Mouse (Mus musculus) lung, embryonic 16.5 days (tissue): Measurements from ENCODE around the gene Bicral. TPM values are rescaled to one million over a fixed set of nuclear protein-coding genes. Genes with fewer than 3 reads are reported as not detected.

Experiments
- ATAC-seq: fragments of 200-750 bp; cut with Nextera tagmentation; 2 replicates; pipeline ENCODE4 v1.8.0; 2017; ENCODE audit warnings: low read depth, mild to moderate bottlenecking, moderate library complexity
- H3K27ac ChIP-seq: fragments of 300-500 bp; sonication (generic); 2 replicates; pipeline ENCODE4 v1.5.1; 2014; ENCODE audit warnings: mild to moderate bottlenecking, control low read depth, low read length
- H3K27me3 ChIP-seq: fragments of 300-500 bp; sonication (generic); 2 replicates; pipeline ENCODE4 v1.6.1; 2014; ENCODE audit warnings: low read depth, low read length, mixed read lengths; ENCODE audit not compliant: control insufficient read depth, insufficient read depth
- H3K36me3 ChIP-seq: fragments of 300-500 bp; sonication (generic); 2 replicates; pipeline ENCODE4 v1.6.1; 2014; ENCODE audit warnings: low read length; ENCODE audit not compliant: control insufficient read depth, insufficient read depth
- H3K4me1 ChIP-seq: fragments of 300-500 bp; sonication (generic); replicated peaks from 2 replicates; pipeline ENCODE4 v1.6.1; 2014; ENCODE audit warnings: low read length, mixed read lengths; ENCODE audit not compliant: control insufficient read depth, insufficient read depth
- H3K4me2 ChIP-seq: fragments of 300-500 bp; sonication (generic); 2 replicates; pipeline ENCODE4 v1.6.1; 2014; ENCODE audit warnings: low read depth, low read length, control low read depth
- H3K4me3 ChIP-seq: fragments of 300-500 bp; sonication (generic); 2 replicates; pipeline ENCODE4 v1.5.1; 2014; ENCODE audit warnings: mild to moderate bottlenecking, low read length, control low read depth
- H3K9ac ChIP-seq: fragments of 300-500 bp; sonication (generic); 2 replicates; pipeline ENCODE4 v1.6.1; 2014; ENCODE audit warnings: low read length, control low read depth
- H3K9me3 ChIP-seq: fragments of 300-500 bp; sonication (generic); 2 replicates; pipeline ENCODE4 v1.6.1; 2016; ENCODE audit warnings: low read length; ENCODE audit not compliant: control insufficient read depth
- WGBS: fragments of 180-500 bp; shearing (Covaris S2); extraction: QIAGEN DNeasy Blood & Tissue Kit; methylation state at CpG from one replicate; pipeline ENCODE4 v1.1.7; 2014; 5-methylcytosine and 5-hydroxymethylcytosine counted together
- polyA plus RNA-seq: library from polyadenylated mRNA; unstranded; fragments of >200 nt; fragmentation: Nextera tagmentation; extraction: Ambion mirVana; gene quantifications from 2 replicates; pipeline ENCODE4 v1.2.1, GENCODE M21; 2015

Gene Bicral
- polyA plus RNA-seq, 1 experiment from 2014 or later = 4.4 TPM

DNA sequence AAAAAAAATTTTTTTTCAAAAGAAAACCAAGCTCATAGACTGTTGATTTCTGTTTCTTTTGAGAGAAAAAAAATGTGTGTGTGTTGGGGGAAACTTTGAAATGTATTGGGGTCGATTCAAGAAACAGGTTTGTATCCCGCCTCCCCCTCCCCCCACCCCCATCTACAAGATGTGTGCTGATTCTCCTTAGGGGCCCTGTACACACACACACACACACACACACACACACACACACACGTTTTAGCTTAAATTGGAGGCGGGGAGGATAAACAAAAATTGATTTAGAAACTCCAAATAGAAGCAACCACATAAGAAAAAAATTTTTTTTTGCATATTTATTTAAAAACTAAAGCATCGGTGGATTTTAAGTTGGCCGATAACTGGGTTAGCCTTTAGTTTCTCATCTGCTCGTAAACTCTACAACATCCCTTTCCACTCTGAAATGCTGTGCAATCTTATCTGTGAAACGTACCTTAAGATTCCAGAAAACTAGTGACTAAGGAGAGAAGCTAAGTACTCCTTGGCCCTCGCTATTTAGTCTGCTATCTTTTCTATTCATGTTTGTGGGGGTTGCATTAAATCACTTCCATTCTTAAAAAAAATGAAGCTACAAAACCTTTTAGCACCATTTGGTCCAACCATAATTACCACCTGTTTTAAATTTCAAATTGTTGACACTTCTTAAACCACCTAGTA is 615 bp upstream of the Bicral start:
- Histone ChIP-seq H3K4me2 (peak overlapping the region; percentile 58), H3K9ac (peak overlapping the region; percentile 100), H3K4me3 (peak overlapping the region; percentile 77), H3K27ac (peak overlapping the region; percentile 99), H3K27me3 (no peaks in the 10 kb centered on the region), H3K36me3 (no peaks in the 10 kb centered on the region), H3K9me3 (no peaks in the 10 kb centered on the region), H3K4me1 (peaks cover 20% of the 10 kb centered on the region)
- no peak for ATAC-seq
- WGBS = 16% methylated on average over 9 of the region's 9 CpGs

DNA sequence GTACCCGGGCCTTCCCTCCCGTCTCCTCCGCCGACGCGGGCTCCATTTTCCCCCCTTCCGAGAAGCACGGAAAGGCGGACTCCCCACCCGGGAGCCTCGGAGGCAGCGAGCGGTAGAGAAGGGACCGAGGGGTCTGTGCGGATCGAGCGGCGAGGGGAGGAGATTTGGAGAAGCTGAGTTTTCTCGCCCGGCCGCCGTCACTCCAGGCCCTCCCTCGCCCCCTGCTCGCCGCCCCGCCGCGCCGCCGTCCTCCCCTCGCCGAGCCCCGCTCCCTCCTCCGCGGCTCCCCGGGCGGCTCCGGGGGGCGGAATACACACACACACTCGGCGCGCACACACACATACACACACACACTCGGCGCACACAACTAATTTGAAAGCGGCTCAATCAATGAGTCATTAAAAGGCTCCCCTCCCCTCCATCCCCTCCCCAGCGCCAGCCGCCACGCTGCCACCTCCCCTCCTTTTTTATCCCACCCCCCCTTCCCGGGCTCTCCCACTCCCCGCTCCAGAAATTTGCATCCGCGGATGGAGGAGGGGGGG is 850 bp downstream of the Bicral start:
- ATAC-seq = peak; percentile 79
- no peaks in the 10 kb centered on the region for H3K36me3 ChIP-seq
- 0% methylated on average over 9 of the region's 52 CpGs for WGBS
- peak overlapping the region; percentile 100 for H3K9ac ChIP-seq
- H3K9me3 ChIP-seq = no peaks in the 10 kb centered on the region
- peak overlapping the region; percentile 77 for H3K4me3 ChIP-seq
- peaks cover 33% of the 10 kb centered on the region for H3K4me1 ChIP-seq
- no peaks in the 10 kb centered on the region for H3K27me3 ChIP-seq
- peak overlapping the region; percentile 82 for H3K4me2 ChIP-seq
- H3K27ac ChIP-seq = peak overlapping the region; percentile 99

DNA sequence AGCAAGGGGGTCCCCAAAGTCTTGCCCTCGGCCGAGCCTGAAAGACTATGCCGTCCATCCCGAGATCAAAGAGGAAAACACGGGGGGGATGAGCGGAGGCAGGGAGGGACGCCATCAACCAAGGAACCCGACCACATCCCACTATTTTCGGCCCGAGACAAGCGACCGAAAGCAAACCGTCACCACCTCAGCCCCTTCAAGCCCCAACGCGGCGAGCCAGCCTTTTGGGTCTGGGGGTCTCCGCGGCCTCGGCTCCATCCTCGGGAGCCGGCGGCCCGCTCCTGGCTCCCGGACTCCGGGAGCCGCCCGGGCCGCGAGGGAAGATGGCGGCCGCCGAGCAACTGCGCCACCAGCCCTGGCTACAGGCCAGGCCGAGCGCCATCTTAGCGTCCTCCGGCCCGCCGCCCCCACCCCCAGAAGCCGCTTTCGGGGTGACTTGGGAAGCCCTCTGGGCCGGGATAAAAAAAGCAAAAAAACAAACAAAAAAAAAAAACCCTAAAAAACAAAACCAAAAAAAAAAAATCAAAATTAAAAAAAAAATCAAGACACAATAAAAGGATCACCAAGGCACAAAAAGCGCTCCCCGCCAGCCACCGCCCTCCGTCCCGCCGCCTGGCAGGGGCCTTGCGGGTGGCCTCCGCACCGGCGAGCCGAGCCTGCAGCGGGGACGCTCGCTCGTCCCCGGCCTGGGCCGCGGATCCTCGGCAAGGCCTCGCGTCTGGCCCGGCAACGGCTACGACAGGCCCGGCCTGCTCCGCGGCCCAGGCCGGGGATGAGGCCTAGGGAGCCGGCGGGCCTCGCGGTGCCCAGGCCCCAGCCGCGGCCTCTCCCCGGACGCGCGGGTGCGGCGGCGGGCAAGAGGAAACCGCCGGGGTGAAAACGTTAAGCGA is 1.6 kb downstream of the Bicral start:
- Histone ChIP-seq H3K4me1 (peaks cover 33% of the 10 kb centered on the region), H3K4me2 (peak overlapping the region; percentile 82), H3K27me3 (no peaks in the 10 kb centered on the region), H3K9ac (peak overlapping the region; percentile 100), H3K9me3 (no peaks in the 10 kb centered on the region), H3K36me3 (no peaks in the 10 kb centered on the region), H3K27ac (peak overlapping the region; percentile 99), H3K4me3 (peak overlapping the region; percentile 77)
- peak; percentile 21 for ATAC-seq
- WGBS = under 1% methylated on average over 74 of the region's 87 CpGs

DNA sequence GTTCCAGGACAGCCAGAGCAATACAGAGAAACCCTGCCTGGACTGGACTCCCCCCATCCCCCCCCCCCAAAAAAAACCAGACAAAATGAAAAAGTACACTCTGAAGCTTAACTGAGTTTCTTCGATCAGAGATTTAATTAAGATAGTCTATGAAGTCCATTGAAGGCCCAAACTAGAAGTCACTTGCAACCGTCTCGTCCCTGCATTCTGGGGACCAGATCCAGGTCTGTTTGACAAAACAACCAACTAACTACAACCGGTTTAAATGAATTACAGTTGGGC is 2.2 kb downstream of the Bicral start:
- Histone ChIP-seq H3K4me2 (peak overlapping the region; percentile 82), H3K27ac (peak overlapping the region; percentile 99), H3K36me3 (no peaks in the 10 kb centered on the region), H3K9me3 (no peaks in the 10 kb centered on the region), H3K4me1 (peaks cover 33% of the 10 kb centered on the region), H3K27me3 (no peaks in the 10 kb centered on the region), H3K9ac (peak overlapping the region; percentile 100), H3K4me3 (peak overlapping the region; percentile 77)
- ATAC-seq = no peak
- 7% methylated on average over 4 of the region's 4 CpGs for WGBS

DNA sequence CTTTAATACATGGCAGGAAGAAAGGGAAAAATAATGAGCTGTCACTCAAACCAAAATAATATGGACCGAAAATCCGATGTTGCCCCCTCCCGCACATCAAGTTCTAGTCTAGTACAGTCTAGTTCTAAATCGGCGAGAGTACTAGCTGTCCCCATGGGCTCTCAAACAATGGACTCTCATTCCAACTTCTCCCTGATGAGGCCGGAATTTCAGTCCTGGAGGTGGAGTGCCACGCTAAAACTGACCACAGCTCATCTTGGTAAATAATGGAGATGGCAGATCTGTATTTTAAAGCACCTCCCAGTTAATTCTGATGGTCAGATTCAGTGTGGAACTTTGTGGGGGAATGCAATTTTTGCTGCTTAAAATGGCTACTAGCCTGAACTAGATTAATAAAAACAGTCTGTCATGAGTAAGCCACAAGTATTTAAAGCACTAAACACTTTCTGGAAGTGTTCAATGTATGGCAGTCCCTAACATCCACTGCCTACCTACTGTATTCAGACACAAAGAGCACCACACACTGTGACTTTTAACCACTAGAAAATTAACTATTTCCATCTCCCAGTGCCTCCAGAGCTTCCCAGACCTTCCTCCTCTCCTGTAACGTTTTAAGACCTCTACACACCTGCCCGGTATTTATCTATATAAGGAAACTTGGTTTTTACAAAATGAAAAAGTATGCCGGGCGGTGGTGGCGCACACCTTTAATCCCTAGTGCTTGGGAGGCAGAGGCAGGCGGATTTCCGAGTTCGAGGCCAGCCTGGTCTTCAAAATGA is 2.8 kb downstream of the Bicral start:
- Histone ChIP-seq H3K36me3 (no peaks in the 10 kb centered on the region), H3K27ac (peak overlapping the region; percentile 99), H3K9ac (peak overlapping the region; percentile 100), H3K4me2 (peak overlapping the region; percentile 82), H3K9me3 (no peaks in the 10 kb centered on the region), H3K4me3 (peak overlapping the region; percentile 77), H3K4me1 (peaks cover 33% of the 10 kb centered on the region), H3K27me3 (no peaks in the 10 kb centered on the region)
- WGBS = 39% methylated on average over 15 of the region's 15 CpGs
- no peak for ATAC-seq

DNA sequence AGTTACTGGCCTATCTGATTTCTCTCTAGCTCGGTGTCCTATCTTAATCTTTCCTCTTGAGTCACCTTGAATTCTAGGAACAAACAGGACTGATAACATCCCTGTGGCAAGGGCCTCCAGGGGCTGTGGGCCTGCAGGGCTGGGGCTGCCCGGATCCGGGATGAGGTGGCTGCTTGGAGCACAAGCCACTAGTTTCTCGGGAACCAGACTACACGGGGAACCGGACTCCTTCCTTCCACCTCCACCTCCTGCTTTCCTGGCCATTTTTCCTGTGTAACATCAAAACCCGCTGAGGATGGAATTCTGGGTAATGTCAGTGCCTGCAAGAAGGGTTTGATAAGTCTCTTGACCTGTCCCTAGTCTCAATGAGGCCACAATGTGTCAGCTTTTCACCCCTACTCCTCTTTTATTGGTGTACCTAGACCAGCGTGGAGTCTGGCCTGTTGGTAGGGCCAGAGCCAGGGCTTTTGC is 3.6 kb downstream of the Bicral start:
- H3K4me2 ChIP-seq = peak overlapping the region; percentile 82
- H3K27me3 ChIP-seq = no peaks in the 10 kb centered on the region
- peaks cover 33% of the 10 kb centered on the region for H3K4me1 ChIP-seq
- H3K27ac ChIP-seq = peak overlapping the region; percentile 63
- WGBS = 52% methylated on average over 8 of the region's 8 CpGs
- peak overlapping the region; percentile 42 for H3K9ac ChIP-seq
- ATAC-seq = no peak
- H3K9me3 ChIP-seq = no peaks in the 10 kb centered on the region
- no peak overlapping the region for H3K4me3 ChIP-seq
- no peaks in the 10 kb centered on the region for H3K36me3 ChIP-seq

- 75% methylated on average over 7 of the region's 7 CpGs for WGBS
- Histone ChIP-seq H3K27me3 (no peaks in the 10 kb centered on the region), H3K9me3 (no peaks in the 10 kb centered on the region), H3K36me3 (no peaks in the 10 kb centered on the region), H3K27ac (peak overlapping the region; percentile 43), H3K4me3 (no peak overlapping the region), H3K4me1 (peaks cover 33% of the 10 kb centered on the region), H3K4me2 (no peak overlapping the region), H3K9ac (no peak overlapping the region)
- ATAC-seq = no peak
These were observed 4.2 kb downstream of the Bicral start for GRCm38 (mm10) chr17:46854096-46854495.

DNA sequence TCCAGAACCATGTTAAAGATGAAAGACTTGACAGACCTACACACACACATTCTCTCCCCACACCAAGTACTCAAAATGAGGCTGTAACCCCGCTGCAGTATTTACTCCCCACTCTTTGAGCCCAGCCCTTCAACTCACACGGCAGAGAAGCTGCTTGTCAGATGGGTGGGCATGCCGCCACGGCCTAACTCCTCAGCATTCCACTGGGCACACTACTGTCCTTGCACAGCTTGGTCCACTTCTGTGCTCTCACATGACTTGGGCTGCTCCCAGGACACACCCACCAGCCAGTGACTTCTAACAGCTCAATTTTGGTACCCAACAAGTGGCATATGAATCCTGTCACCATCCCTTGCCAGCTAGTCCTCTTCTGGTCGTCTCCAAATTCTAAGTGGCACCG is 5.0 kb downstream of the Bicral start:
- Histone ChIP-seq H3K27ac (peak overlapping the region; percentile 72), H3K9ac (no peak overlapping the region), H3K4me3 (no peak overlapping the region), H3K4me2 (peak overlapping the region; percentile 21; the same call in 1 of the 2 replicates), H3K36me3 (no peaks in the 10 kb centered on the region), H3K4me1 (peaks cover 33% of the 10 kb centered on the region), H3K27me3 (no peaks in the 10 kb centered on the region), H3K9me3 (no peaks in the 10 kb centered on the region)
- ATAC-seq = peak; percentile 54
- WGBS = 20% methylated on average over 6 of the region's 6 CpGs
